Mouse (Mus musculus) liver, embryonic 12.5 days (tissue): ENCODE results near the gene Gm4952. TPM values are rescaled to one million over a fixed set of nuclear protein-coding genes. Genes with fewer than 3 reads are reported as not detected.

Experiments
- ATAC-seq: fragments of 200-750 bp; cut with Nextera tagmentation; 2 replicates; pipeline ENCODE4 v1.8.0; 2017; ENCODE audit warnings: moderate number of reproducible peaks, mild to moderate bottlenecking, moderate library complexity
- H3K27ac ChIP-seq: fragments of 300-500 bp; sonication (generic); 2 replicates; pipeline ENCODE4 v1.5.1; 2016; ENCODE audit warnings: mild to moderate bottlenecking
- H3K27me3 ChIP-seq: fragments of 300-500 bp; sonication (generic); replicated peaks from 2 replicates; pipeline ENCODE4 v1.6.1; 2016; ENCODE audit warnings: mild to moderate bottlenecking, moderate library complexity
- H3K36me3 ChIP-seq: fragments of 300-500 bp; sonication (generic); 2 replicates; pipeline ENCODE4 v1.6.1; 2016; ENCODE audit warnings: mild to moderate bottlenecking, moderate library complexity
- H3K4me1 ChIP-seq: fragments of 300-500 bp; sonication (generic); 2 replicates; pipeline ENCODE4 v1.6.1; 2016
- H3K4me2 ChIP-seq: fragments of 300-500 bp; sonication (generic); 2 replicates; pipeline ENCODE4 v1.6.1; 2016; ENCODE audit warnings: mild to moderate bottlenecking, moderate library complexity
- H3K4me3 ChIP-seq: fragments of 300-500 bp; sonication (generic); 2 replicates; pipeline ENCODE4 v1.5.1; 2016; ENCODE audit warnings: mild to moderate bottlenecking, moderate library complexity
- H3K9ac ChIP-seq: fragments of 300-500 bp; sonication (generic); 2 replicates; pipeline ENCODE4 v1.6.1; 2016; ENCODE audit warnings: mild to moderate bottlenecking, moderate library complexity
- H3K9me3 ChIP-seq: fragments of 300-500 bp; sonication (generic); replicated peaks from 2 replicates; pipeline ENCODE4 v1.6.1; 2016; ENCODE audit warnings: mild to moderate bottlenecking, moderate library complexity
- WGBS: fragments of 180-500 bp; shearing (Covaris S2); methylation state at CpG from one replicate; pipeline ENCODE4 v1.1.7; 2016; ENCODE audit not compliant: insufficient replicate concordance; 5-methylcytosine and 5-hydroxymethylcytosine counted together
- polyA plus RNA-seq: library from polyadenylated mRNA; unstranded; fragments of >200 nt; fragmentation: Nextera tagmentation; extraction: Ambion mirVana; gene quantifications from 2 replicates; pipeline ENCODE4 v1.2.1, GENCODE M21; 2016

The Gm4952 gene
- polyA plus RNA-seq = 0.57 and 0.68 TPM in 2 replicates

GRCm38 (mm10) chr19:12599674-12600073 is at the start of gene Gm4952:
Gm4952 (plus strand) TSS chr19:12599974.
- Histone ChIP-seq H3K4me1 (peaks cover 11% of the 10 kb centered on the region; the same call in 1 of the 2 replicates), H3K4me2 (no peak within 1 kb of the TSS), H3K27ac (no peak within 1 kb of the TSS), H3K36me3 (no peaks in the 10 kb centered on the region), H3K4me3 (no peak within 1 kb of the TSS), H3K9me3 (no peaks in the 10 kb centered on the region), H3K9ac (no peak within 1 kb of the TSS), H3K27me3 (peaks cover 21% of the 10 kb centered on the region)
- no peak for ATAC-seq
- 58% methylated on average over 1 of the region's 1 CpGs for WGBS

- Histone ChIP-seq H3K4me1 (no peaks in the 10 kb centered on the region), H3K4me2 (no peak overlapping the region), H3K4me3 (no peak overlapping the region), H3K36me3 (no peaks in the 10 kb centered on the region), H3K9me3 (no peaks in the 10 kb centered on the region), H3K27ac (no peak overlapping the region), H3K27me3 (no peaks in the 10 kb centered on the region), H3K9ac (no peak overlapping the region)
- ATAC-seq = no peak
- WGBS = 66% methylated on average over 5 of the region's 5 CpGs
Observed at GRCm38 (mm10) chr19:12550005-12550942, 49.5 kb upstream of the Gm4952 start.

GRCm38 (mm10) chr19:12556293-12556692 is 43.5 kb upstream of the Gm4952 start:
- ATAC-seq = no peak
- 64% methylated on average over 2 of the region's 2 CpGs for WGBS
- Histone ChIP-seq H3K4me1 (no peaks in the 10 kb centered on the region), H3K9me3 (no peaks in the 10 kb centered on the region), H3K4me3 (no peak overlapping the region), H3K9ac (no peak overlapping the region), H3K4me2 (no peak overlapping the region), H3K27ac (no peak overlapping the region), H3K36me3 (no peaks in the 10 kb centered on the region), H3K27me3 (no peaks in the 10 kb centered on the region)

- 54% methylated on average over 4 of the region's 4 CpGs for WGBS
- H3K9me3 ChIP-seq = no peaks in the 10 kb centered on the region
- H3K4me3 ChIP-seq = no peak overlapping the region
- H3K36me3 ChIP-seq = no peaks in the 10 kb centered on the region
- H3K4me2 ChIP-seq = no peak overlapping the region
- no peaks in the 10 kb centered on the region for H3K4me1 ChIP-seq
- H3K27me3 ChIP-seq = no peaks in the 10 kb centered on the region
- no peak overlapping the region for H3K27ac ChIP-seq
- no peak overlapping the region for H3K9ac ChIP-seq
- ATAC-seq = no peak
Observed at GRCm38 (mm10) chr19:12558219-12558618, 41.6 kb upstream of the Gm4952 start.

DNA sequence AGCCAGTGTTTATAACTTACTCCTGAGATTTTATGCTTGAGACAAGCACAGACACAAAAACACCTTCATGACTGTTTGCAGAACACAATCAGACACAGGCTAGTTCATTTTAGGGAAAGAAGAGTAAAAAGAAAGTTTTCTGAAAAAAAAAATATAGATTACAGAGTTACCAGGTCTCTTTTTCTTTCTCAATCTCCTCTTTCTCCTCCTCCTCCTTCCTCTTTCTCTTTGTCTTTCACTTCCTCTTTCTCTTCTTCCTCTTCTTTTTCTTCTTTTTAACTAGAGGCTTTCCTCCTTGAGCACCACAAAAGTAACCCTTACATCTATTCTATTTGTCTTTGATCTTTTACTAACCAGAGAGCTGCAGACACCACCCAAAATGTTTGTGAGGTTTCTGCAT is 35.6 kb upstream of the Gm4952 start:
- ATAC-seq = no peak
- no peak overlapping the region for H3K27ac ChIP-seq
- no peak overlapping the region for H3K9ac ChIP-seq
- no peak overlapping the region for H3K4me3 ChIP-seq
- H3K4me1 ChIP-seq = no peaks in the 10 kb centered on the region
- H3K9me3 ChIP-seq = no peaks in the 10 kb centered on the region
- no peaks in the 10 kb centered on the region for H3K36me3 ChIP-seq
- H3K27me3 ChIP-seq = no peaks in the 10 kb centered on the region
- no peak overlapping the region for H3K4me2 ChIP-seq

- Histone ChIP-seq H3K4me3 (no peak overlapping the region), H3K4me1 (no peaks in the 10 kb centered on the region), H3K27ac (no peak overlapping the region), H3K9me3 (no peaks in the 10 kb centered on the region), H3K4me2 (no peak overlapping the region), H3K9ac (no peak overlapping the region), H3K36me3 (no peaks in the 10 kb centered on the region), H3K27me3 (no peaks in the 10 kb centered on the region)
- no peak for ATAC-seq
- WGBS = 41% methylated on average over 4 of the region's 4 CpGs
Observed at GRCm38 (mm10) chr19:12567011-12567410, 32.8 kb upstream of the Gm4952 start.

GRCm38 (mm10) chr19:12570866-12571265 is 28.9 kb upstream of the Gm4952 start:
- peaks cover under 1% of the 10 kb centered on the region; the same call in 1 of the 2 replicates for H3K36me3 ChIP-seq
- no peak overlapping the region for H3K27ac ChIP-seq
- H3K9ac ChIP-seq = no peak overlapping the region
- WGBS = 56% methylated on average over 2 of the region's 2 CpGs
- H3K4me2 ChIP-seq = no peak overlapping the region
- no peaks in the 10 kb centered on the region for H3K9me3 ChIP-seq
- ATAC-seq = no peak
- no peak overlapping the region for H3K4me3 ChIP-seq
- H3K27me3 ChIP-seq = no peaks in the 10 kb centered on the region
- peaks cover 31% of the 10 kb centered on the region for H3K4me1 ChIP-seq

- H3K27ac ChIP-seq = no peak overlapping the region
- H3K4me1 ChIP-seq = peaks cover 40% of the 10 kb centered on the region
- no peak overlapping the region for H3K4me3 ChIP-seq
- no peak for ATAC-seq
- H3K36me3 ChIP-seq = peaks cover 7% of the 10 kb centered on the region
- no peaks in the 10 kb centered on the region for H3K9me3 ChIP-seq
- no peaks in the 10 kb centered on the region for H3K27me3 ChIP-seq
- no peak overlapping the region for H3K4me2 ChIP-seq
- 73% methylated on average over 1 of the region's 1 CpGs for WGBS
- H3K9ac ChIP-seq = no peak overlapping the region
Observed at GRCm38 (mm10) chr19:12571687-12572086, 28.1 kb upstream of the Gm4952 start.

GRCm38 (mm10) chr19:12572614-12573265 is 27.0 kb upstream of the Gm4952 start:
- Histone ChIP-seq H3K36me3 (peaks cover 18% of the 10 kb centered on the region), H3K4me2 (peak overlapping the region; percentile 80), H3K9me3 (no peaks in the 10 kb centered on the region), H3K4me1 (peaks cover 44% of the 10 kb centered on the region), H3K27me3 (no peaks in the 10 kb centered on the region), H3K4me3 (peak overlapping the region; percentile 74), H3K27ac (peak overlapping the region; percentile 78), H3K9ac (peak overlapping the region; percentile 60)
- WGBS = 58% methylated on average over 1 of the region's 1 CpGs
- peak; percentile 22; the same call in 1 of the 2 replicates for ATAC-seq

- H3K4me2 ChIP-seq = peak overlapping the region; percentile 80
- peak overlapping the region; percentile 81 for H3K27ac ChIP-seq
- peak; percentile 100 for ATAC-seq
- peak overlapping the region; percentile 74 for H3K4me3 ChIP-seq
- no peaks in the 10 kb centered on the region for H3K9me3 ChIP-seq
- peaks cover 25% of the 10 kb centered on the region for H3K36me3 ChIP-seq
- H3K9ac ChIP-seq = peak overlapping the region; percentile 82
- H3K27me3 ChIP-seq = no peaks in the 10 kb centered on the region
- H3K4me1 ChIP-seq = peaks cover 49% of the 10 kb centered on the region
- WGBS = 4% methylated on average over 14 of the region's 14 CpGs
Observed at GRCm38 (mm10) chr19:12573266-12574011, 26.3 kb upstream of the Gm4952 start.

DNA sequence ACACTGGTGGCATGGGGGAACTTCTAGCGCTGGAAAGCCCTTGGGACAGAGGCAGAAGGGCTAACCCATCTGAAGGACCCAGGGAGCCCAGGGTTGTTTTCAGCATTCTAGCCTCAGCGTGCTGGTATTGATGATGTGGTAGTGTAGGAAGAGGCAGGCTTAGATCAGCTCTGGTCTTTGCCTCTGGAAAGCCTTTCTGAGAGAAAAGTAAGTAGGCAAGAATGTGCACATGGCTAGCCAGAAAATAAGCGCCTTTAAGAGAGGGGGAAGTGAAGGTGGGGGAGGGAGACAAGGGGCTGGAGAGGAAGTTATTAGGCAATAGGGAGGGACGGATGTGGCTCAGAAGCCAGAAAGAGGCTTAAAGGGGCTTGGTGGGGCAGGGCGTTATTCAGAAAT is 25.8 kb upstream of the Gm4952 start:
- Histone ChIP-seq H3K27ac (peak overlapping the region; percentile 81), H3K9ac (peak overlapping the region; percentile 82), H3K4me3 (peak overlapping the region; percentile 74), H3K9me3 (no peaks in the 10 kb centered on the region), H3K36me3 (peaks cover 30% of the 10 kb centered on the region), H3K4me2 (peak overlapping the region; percentile 80), H3K4me1 (peaks cover 49% of the 10 kb centered on the region), H3K27me3 (no peaks in the 10 kb centered on the region)
- WGBS = 4% methylated on average over 5 of the region's 5 CpGs
- no peak; the same call in 1 of the 2 replicates for ATAC-seq
